Mouse (Mus musculus): ENCODE measurements around the gene Cnksr3.

Gene Cnksr3

GRCm38 (mm10) chr10:7152926-7153325, 59.1 kb downstream of the Cnksr3 start:
- in situ Hi-C loops (cut with MboI; ENCODE audit: unreplicated experiment in 2 of 2), result loop anchor here in 1 of 2 experiments (10.0 kb wide), 2 partner anchors 292 to 692 kb away; no protein-coding TSS in a partner anchor

GRCm38 (mm10) chr10:7149671-7150595, 62.1 kb downstream of the Cnksr3 start:
- in situ Hi-C loops (cut with MboI; ENCODE audit: unreplicated experiment in 2 of 2), result loop anchor here in 1 of 2 experiments (10.0 kb wide), 2 partner anchors 295 to 695 kb away; no protein-coding TSS in a partner anchor

GRCm38 (mm10) chr10:7145614-7146013, 66.4 kb downstream of the Cnksr3 start:
- in situ Hi-C loops (cut with MboI; ENCODE audit: unreplicated experiment in 2 of 2), result no loop called here

GRCm38 (mm10) chr10:7144081-7144783, 67.8 kb downstream of the Cnksr3 start:
- in situ Hi-C loops (cut with MboI; ENCODE audit: unreplicated experiment in 2 of 2), result no loop called here

GRCm38 (mm10) chr10:7142287-7142686, 69.8 kb downstream of the Cnksr3 start:
- in situ Hi-C loops (cut with MboI; ENCODE audit: unreplicated experiment in 2 of 2), result no loop called here

GRCm38 (mm10) chr10:7140282-7140681, 71.8 kb downstream of the Cnksr3 start:
- in situ Hi-C loops (cut with MboI; ENCODE audit: unreplicated experiment in 2 of 2), result no loop called here

GRCm38 (mm10) chr10:7138049-7138448, 74.0 kb downstream of the Cnksr3 start:
- in situ Hi-C loops (cut with MboI; ENCODE audit: unreplicated experiment in 2 of 2), result no loop called here

GRCm38 (mm10) chr10:7135751-7136150, 76.3 kb downstream of the Cnksr3 start:
- in situ Hi-C loops (cut with MboI; ENCODE audit: unreplicated experiment in 2 of 2), result no loop called here

GRCm38 (mm10) chr10:7133005-7133404, 79.0 kb downstream of the Cnksr3 start:
- in situ Hi-C loops (cut with MboI; ENCODE audit: unreplicated experiment in 2 of 2), result no loop called here

GRCm38 (mm10) chr10:7131441-7131840, 80.6 kb downstream of the Cnksr3 start:
- in situ Hi-C loops (cut with MboI; ENCODE audit: unreplicated experiment in 2 of 2), result no loop called here

- in situ Hi-C loops (cut with MboI; ENCODE audit: unreplicated experiment in 2 of 2), result no loop called here
These were observed 84.2 kb downstream of the Cnksr3 start for GRCm38 (mm10) chr10:7127828-7128227.

GRCm38 (mm10) chr10:7126882-7127281, 85.2 kb downstream of the Cnksr3 start:
- in situ Hi-C loops (cut with MboI; ENCODE audit: unreplicated experiment in 2 of 2), result no loop called here

GRCm38 (mm10) chr10:7126287-7126686, 85.8 kb downstream of the Cnksr3 start:
- in situ Hi-C loops (cut with MboI; ENCODE audit: unreplicated experiment in 2 of 2), result no loop called here

GRCm38 (mm10) chr10:7124993-7125392, 87.0 kb downstream of the Cnksr3 start:
- in situ Hi-C loops (cut with MboI; ENCODE audit: unreplicated experiment in 2 of 2), result no loop called here

- in situ Hi-C loops (cut with MboI; ENCODE audit: unreplicated experiment in 2 of 2), result no loop called here
These were observed 89.7 kb downstream of the Cnksr3 start for GRCm38 (mm10) chr10:7122294-7122693.

- in situ Hi-C loops (cut with MboI; ENCODE audit: unreplicated experiment in 2 of 2), result no loop called here
These were observed 91.8 kb downstream of the Cnksr3 start for GRCm38 (mm10) chr10:7120206-7120605.

- in situ Hi-C loops (cut with MboI; ENCODE audit: unreplicated experiment in 2 of 2), result no loop called here
These were observed 93.6 kb downstream of the Cnksr3 start for GRCm38 (mm10) chr10:7118258-7119077.

- in situ Hi-C loops (cut with MboI; ENCODE audit: unreplicated experiment in 2 of 2), result no loop called here
These were observed 94.3 kb downstream of the Cnksr3 start for GRCm38 (mm10) chr10:7117785-7118184.

- in situ Hi-C loops (cut with MboI; ENCODE audit: unreplicated experiment in 2 of 2), result no loop called here
These were observed 97.2 kb downstream of the Cnksr3 start for GRCm38 (mm10) chr10:7114796-7115195.

- in situ Hi-C loops (cut with MboI; ENCODE audit: unreplicated experiment in 2 of 2), result no loop called here
These were observed 98.3 kb downstream of the Cnksr3 start for GRCm38 (mm10) chr10:7113747-7114146.

GRCm38 (mm10) chr10:7113144-7113543, 98.9 kb downstream of the Cnksr3 start:
- in situ Hi-C loops (cut with MboI; ENCODE audit: unreplicated experiment in 2 of 2), result no loop called here
